Mouse (Mus musculus): Measurements from ENCODE around the gene Rhobtb1.

DNA sequence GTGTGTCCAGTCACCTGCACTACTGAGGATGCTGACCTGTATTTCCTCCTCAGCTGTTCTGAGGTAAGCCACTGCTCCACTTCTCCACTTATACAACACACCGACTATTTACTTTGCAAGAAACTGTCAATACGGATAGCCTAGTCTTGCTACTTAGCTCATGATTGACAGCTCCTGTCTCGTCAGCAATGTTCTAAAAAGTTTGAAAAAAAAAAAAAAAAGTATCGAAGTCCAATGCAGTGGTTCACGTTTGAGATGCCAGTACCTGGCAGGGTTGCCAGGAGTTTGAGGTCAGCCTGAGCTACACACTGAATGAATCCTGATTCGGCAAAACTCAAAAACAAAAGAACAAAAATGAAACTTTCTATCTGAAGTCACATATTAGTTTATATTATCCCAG lies 180.0 kb downstream of the Rhobtb1 start:
- TF ChIP-seq CTCF (IDR thresholded peaks at IDR 0.05; ENCODE audit: borderline replicate concordance, insufficient read depth, low read length) (no peak), POLR2A (IDR thresholded peaks at IDR 0.05; ENCODE audit: low read depth, low read length) (no peak)
